Mouse (Mus musculus) MEL (cell line): ENCODE results near the gene Tmem44.

Experiments
- BHLHE40 ChIP-seq: IDR thresholded peaks from 2 replicates; pipeline ENCODE4 v1.6.1; 2012; ENCODE audit warnings: low read depth, mild to moderate bottlenecking, inconsistent platforms, low read length, improper control_type of control experiment, borderline replicate concordance
- CHD2 ChIP-seq: IDR thresholded peaks from 2 replicates; pipeline ENCODE4 v1.6.1; 2011; ENCODE audit warnings: low read length, improper control_type of control experiment
- CTCF ChIP-seq, 3 experiments: IDR thresholded peaks in 2 of 3; conservative IDR thresholded peaks in 1 of 3; 2 replicates each; pipeline ENCODE4 v1.5.1; 2011 to 2012; ENCODE audit warnings: low read length in 3 of 3, low read depth in 2 of 3, mild to moderate bottlenecking in 2 of 3, improper control_type of control experiment in 1 of 3, inconsistent platforms in 1 of 3, mixed read lengths in 1 of 3, moderate library complexity in 1 of 3; ENCODE audit not compliant: control insufficient read depth in 1 of 3, insufficient read depth in 1 of 3, poor library complexity in 1 of 3, severe bottlenecking in 1 of 3
- EP300 ChIP-seq, 2 experiments: IDR thresholded peaks; 2 replicates each; pipeline ENCODE4 v1.6.1; 2011; ENCODE audit warnings: improper control_type of control experiment in 2 of 2, low read length in 2 of 2, low read depth in 1 of 2, mild to moderate bottlenecking in 1 of 2
- ETS1 ChIP-seq: IDR thresholded peaks from 2 replicates; pipeline ENCODE4 v1.6.1; 2012; ENCODE audit warnings: low read depth, mild to moderate bottlenecking, inconsistent platforms, low read length, improper control_type of control experiment, moderate library complexity
- GATA1 ChIP-seq: IDR thresholded peaks from 2 replicates; pipeline ENCODE4 v1.6.1; 2011; ENCODE audit warnings: low read depth, low read length, improper control_type of control experiment
- HCFC1 ChIP-seq: IDR thresholded peaks from 2 replicates; pipeline ENCODE4 v1.6.1; 2012; ENCODE audit warnings: low read depth, mild to moderate bottlenecking, inconsistent platforms, low read length, improper control_type of control experiment, moderate library complexity
- KAT2A ChIP-seq: conservative IDR thresholded peaks from 2 replicates; pipeline ENCODE4 v1.6.1; 2012; ENCODE audit warnings: low read depth, low read length, improper control_type of control experiment, inconsistent platforms
- MAX ChIP-seq: IDR thresholded peaks from 2 replicates; pipeline ENCODE4 v1.6.1; 2011; ENCODE audit warnings: low read length, improper control_type of control experiment
- NELFE ChIP-seq: IDR thresholded peaks from 2 replicates; pipeline ENCODE4 v1.6.1; 2011; ENCODE audit warnings: low read depth, low read length, improper control_type of control experiment
- TAL1 ChIP-seq: IDR thresholded peaks from 2 replicates; pipeline ENCODE4 v1.6.1; 2012; ENCODE audit warnings: mild to moderate bottlenecking, inconsistent platforms, low read length, moderate library complexity, mixed read lengths
- TBP ChIP-seq: IDR thresholded peaks from 2 replicates; pipeline ENCODE4 v1.8.0; 2011; ENCODE audit warnings: low read depth, low read length, improper control_type of control experiment
- ZC3H11A ChIP-seq: IDR thresholded peaks from 2 replicates; pipeline ENCODE4 v1.6.1; 2012; ENCODE audit warnings: low read depth, mild to moderate bottlenecking, inconsistent platforms, low read length, improper control_type of control experiment
- ZMIZ1 ChIP-seq: IDR thresholded peaks from 2 replicates; pipeline ENCODE4 v1.6.1; 2012; ENCODE audit warnings: low read depth, mild to moderate bottlenecking, inconsistent platforms, low read length, improper control_type of control experiment, moderate library complexity

DNA sequence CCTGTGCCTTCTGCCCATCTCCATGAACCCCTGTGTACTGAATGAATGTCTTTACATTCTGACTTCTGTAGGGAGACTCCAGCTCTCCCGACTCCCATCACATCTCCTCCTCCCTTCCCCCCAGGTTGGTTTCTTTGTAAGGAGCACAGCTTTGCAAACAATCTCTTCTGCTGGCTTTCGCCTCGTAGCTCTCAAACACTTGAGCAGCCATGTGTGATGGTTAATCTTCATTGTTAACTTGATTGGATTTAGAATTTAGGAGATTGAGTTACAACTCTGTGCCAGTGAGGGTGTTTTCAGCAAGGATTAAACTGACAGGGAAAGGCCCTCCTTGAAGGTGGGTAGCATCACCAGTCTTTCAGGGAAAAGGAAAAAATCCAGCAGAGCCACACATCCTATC lies 73.6 kb downstream of the Tmem44 start:
- TF ChIP-seq CHD2 (no peak), HCFC1 (no peak), EP300 (IDR thresholded peaks at IDR 0.05; ENCODE audit: low read depth in 1 of 2, low read length in 2 of 2) (no peak), ETS1 (no peak), NELFE (no peak), MAX (no peak), ZMIZ1 (no peak), CTCF (IDR thresholded peaks at IDR 0.05 in 2 of 3, conservative IDR thresholded peaks at IDR 0.05 in 1 of 3; ENCODE audit: control insufficient read depth in 1 of 3, insufficient read depth in 1 of 3, low read depth in 2 of 3, low read length in 3 of 3, poor library complexity in 1 of 3, severe bottlenecking in 1 of 3) (no peak), TAL1 (no peak), ZC3H11A (no peak), TBP (no peak), BHLHE40 (no peak), KAT2A (no peak), GATA1 (no peak)
